Mouse (Mus musculus) cerebellum, postnatal 25 days (tissue): ENCODE data around the gene Tnk1.

Experiments
- DNase-seq, 2 experiments: peaks; one replicate each; pipeline ENCODE4 v3.0.0; 2021; ENCODE audit warnings: mixed read lengths in 2 of 2

The Tnk1 gene

DNA sequence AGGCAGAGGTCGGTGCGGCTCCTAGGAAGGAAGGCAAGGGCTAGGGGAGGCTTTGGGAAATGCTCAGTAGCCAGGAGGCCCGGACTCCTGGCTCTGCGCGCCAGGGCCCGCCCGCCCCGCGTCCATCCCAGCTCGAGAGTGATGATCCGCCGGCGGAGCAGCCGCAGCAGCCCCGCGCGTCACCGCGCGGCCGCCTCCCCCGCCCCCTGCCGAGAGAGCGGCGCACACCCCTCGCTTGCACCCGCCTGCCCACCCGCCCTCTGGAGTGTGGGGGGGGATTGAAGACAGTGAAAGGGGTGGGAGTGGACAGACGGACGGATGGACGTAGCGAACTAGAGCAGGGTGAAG is 21.0 kb downstream of the Tnk1 start, which contains the start of gene Nlgn2:
TSS of gene Nlgn2 (minus strand) at position 181 of the 348 bp plus-strand sequence.
- peak in 1 of 2 experiments; percentile 93 for DNase-seq

DNA sequence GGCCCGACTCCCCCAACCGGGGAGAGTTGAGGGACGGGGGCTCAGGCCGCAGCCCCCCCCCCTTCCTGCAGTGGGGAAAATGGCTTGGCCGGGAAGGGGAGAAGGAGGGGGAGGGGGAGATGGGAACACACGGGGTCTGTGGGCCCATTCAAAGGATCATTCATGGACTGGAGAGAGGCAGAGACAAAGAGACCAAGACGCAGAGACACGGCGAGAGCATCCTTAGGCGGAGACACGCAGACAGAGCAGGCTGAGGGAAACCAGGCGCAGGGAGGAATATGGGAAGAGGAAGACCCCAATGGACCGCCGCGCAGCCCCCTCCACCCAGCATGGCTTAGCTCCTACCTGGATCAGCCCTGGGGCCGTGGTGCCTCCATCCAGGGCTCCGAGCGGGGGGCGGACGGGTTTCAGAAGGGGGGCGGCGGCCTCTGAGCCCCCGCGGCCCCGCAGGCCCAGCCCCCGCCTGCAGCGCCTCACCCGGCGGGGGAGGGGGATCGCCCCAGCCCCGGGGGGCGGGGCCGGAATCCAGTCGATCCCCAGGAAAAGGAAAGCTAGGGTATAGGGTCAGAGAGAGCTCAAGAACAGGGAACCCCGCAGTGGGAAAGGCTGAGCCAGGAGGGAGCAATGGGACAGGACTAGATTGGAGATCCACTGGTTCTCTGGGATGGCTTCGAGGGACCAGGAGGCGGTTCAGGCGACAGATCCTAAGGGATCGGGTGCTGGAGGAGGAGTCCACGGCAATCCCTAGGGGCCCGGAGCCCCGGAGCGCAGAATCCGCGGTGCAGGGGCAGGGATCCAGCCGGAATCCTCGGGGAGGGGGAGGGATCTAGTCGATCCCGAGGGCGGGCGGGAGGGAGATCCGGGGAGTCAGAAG is 21.6 kb downstream of the Tnk1 start:
- peak in 1 of 2 experiments; percentile 71 for DNase-seq

DNA sequence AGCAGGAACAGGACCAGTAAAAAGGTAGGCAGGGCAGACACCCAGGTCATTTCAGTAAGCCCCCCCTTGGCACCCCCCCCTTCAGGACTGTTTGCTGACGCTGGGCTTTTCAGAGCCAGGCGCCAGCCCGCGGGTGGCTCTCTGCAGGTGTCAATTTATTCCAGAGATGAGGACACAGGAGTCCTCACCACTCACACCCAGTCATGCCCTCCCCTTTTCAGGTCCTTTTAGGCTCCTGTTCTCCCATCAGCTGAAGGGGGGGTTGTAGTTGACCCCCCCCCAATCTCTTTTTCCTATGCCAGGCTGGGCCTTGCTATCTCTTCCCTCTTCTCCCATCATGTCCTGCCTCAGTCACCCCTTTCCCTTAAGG is 22.6 kb downstream of the Tnk1 start:
- DNase-seq = peak in 1 of 2 experiments; percentile 51

- DNase-seq = no peak
Observed at GRCm38 (mm10) chr11:69835326-69835965, 23.1 kb downstream of the Tnk1 start.

DNA sequence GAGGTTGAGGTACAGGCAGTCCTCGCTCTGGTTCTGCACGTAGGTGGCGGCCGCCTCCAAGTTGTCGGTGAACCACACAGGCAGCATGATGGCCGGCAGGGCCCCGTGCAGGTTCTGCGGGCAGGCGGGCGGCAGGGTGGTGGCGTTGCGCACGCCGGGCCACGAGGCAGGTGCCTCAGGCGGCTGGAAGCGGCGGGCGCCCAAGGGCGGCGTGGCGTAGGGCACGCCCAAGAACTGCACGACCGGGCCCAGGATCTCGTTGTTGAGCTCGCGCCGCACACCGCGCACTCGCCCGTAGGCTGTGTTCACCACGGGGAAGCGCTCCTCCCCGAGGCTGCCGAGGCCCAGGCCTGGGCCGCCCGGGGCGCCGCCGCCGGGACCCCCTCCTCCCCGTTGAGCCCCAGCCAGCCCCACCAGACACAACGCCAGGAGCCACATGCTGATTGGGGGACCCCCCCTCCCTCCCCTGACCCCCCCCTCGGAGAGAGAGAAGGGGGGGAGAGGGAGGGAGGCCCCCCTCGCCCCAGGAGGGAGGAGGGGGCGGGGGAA is 24.5 kb downstream of the Tnk1 start:
- DNase-seq = peak; percentile 50 to 60

- DNase-seq = no peak
Observed at GRCm38 (mm10) chr11:69833554-69833953, 25.0 kb downstream of the Tnk1 start.

GRCm38 (mm10) chr11:69828832-69829231 is 29.7 kb downstream of the Tnk1 start:
- peak in 1 of 2 experiments; percentile 35 for DNase-seq

- peak; percentile 31 to 49 for DNase-seq
Observed at GRCm38 (mm10) chr11:69823456-69823855, 35.1 kb downstream of the Tnk1 start.

DNA sequence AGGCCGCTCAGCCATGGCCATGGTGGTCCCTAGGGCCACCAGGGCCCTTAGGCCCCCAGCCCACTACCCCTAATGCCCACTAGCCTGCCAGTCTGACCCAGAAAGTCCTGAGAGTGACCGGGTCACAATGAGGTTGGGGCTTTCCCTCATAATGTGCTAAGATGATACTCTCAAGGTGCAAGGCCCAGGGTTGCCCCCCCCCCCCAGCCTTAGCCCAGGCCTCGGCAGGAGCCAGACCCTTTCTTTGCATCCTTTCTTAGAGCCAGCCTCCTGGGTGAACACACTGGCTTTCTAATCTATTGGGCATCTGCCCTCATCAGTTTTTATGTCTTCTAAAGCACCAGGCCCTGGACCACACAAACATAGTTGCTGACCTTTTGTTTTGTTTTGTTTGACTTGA is 36.5 kb downstream of the Tnk1 start, which contains the start of gene Spem1:
TSS of gene Spem1 (minus strand) at position 101 of the 400 bp plus-strand sequence.
- no peak for DNase-seq

DNA sequence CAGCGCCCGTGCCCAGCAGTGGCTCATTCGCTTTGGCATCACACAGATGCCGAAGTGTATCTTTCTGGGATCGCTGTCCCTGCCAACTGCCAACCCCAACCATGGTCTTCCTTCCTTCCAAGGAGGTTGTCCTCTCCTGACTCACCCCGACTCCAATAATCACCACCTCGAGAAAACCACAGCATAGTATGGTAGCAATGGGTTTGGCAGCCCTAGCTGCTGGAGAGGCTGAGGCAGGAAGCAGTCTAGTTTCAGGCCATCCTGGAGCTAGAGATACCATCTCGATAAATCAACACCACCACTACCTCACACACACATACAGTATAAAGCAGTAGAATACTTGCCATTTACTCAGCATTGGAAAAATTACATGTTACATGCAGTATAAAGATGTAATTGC is 39.7 kb downstream of the Tnk1 start:
- no peak for DNase-seq

- no peak for DNase-seq
Observed at GRCm38 (mm10) chr11:69818365-69818764, 40.2 kb downstream of the Tnk1 start, which contains the start of gene Spem2. Gene Spem2, minus strand, starts transcription at chr11:69818465.

DNA sequence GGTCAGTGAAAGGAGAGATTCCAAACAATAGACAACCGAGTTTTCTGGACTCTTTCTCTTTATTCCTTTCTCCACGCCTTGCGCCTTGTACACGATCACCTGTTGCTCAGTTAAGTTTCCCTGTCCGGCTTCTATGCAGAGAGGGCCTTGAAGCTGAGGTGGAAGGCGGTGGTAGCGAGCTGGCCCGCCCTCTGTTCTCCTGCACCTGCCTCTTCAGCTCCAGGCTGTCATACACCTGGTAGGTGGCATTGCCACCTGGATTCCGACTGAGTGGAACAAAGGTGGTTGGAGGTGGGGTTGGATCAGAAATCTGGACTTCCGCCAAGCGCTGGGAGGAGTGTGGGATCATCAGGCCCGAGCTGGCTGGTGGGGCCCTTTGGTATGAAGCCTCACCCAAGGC is 42.0 kb downstream of the Tnk1 start:
- DNase-seq = no peak

DNA sequence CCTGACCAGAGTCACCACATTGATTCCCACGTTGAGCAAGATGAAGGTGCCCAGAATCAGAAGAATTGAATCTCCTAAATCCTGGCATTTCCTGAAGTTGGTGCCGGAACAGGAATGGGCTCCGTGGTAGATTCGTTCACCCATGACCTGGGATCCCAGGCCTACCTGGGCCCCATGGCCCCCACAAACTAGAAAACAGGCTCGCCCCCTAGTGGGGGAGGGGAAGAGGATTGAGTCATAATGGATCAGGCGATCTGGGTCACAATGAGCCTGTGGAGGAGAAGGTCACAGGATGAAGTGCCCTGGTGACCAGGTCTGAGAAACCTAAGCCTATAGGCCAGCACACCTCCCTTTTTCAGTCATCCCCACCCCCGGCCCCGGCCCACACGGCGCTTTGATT is 43.4 kb downstream of the Tnk1 start, which contains the start of gene Gm39566:
TSS of gene Gm39566 (minus strand) at position 144 of the 400 bp plus-strand sequence.
- no peak for DNase-seq

GRCm38 (mm10) chr11:69810280-69810679 is 48.2 kb downstream of the Tnk1 start:
- DNase-seq = no peak

- DNase-seq = no peak
Observed at GRCm38 (mm10) chr11:69807641-69808040, 50.9 kb downstream of the Tnk1 start.

DNA sequence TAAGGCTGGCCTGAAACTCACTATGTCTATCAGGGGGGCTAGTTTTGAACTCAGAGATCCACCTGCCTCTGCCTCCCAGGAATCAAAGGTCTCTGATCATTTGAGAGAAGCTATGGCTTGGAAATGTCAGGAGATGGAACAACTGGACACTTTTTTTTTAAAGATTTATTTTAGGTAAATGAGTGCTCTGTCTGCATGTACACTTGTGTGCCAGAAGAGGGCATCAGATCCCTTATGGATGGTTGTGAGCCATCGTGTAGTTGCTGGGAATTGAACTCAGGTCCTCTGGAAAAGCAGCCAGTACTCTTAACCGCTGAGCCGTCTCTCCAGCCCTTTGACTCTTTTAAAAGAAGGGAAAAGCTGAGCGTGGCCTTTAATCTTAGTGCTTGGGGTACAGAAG is 52.2 kb downstream of the Tnk1 start:
- no peak for DNase-seq

DNA sequence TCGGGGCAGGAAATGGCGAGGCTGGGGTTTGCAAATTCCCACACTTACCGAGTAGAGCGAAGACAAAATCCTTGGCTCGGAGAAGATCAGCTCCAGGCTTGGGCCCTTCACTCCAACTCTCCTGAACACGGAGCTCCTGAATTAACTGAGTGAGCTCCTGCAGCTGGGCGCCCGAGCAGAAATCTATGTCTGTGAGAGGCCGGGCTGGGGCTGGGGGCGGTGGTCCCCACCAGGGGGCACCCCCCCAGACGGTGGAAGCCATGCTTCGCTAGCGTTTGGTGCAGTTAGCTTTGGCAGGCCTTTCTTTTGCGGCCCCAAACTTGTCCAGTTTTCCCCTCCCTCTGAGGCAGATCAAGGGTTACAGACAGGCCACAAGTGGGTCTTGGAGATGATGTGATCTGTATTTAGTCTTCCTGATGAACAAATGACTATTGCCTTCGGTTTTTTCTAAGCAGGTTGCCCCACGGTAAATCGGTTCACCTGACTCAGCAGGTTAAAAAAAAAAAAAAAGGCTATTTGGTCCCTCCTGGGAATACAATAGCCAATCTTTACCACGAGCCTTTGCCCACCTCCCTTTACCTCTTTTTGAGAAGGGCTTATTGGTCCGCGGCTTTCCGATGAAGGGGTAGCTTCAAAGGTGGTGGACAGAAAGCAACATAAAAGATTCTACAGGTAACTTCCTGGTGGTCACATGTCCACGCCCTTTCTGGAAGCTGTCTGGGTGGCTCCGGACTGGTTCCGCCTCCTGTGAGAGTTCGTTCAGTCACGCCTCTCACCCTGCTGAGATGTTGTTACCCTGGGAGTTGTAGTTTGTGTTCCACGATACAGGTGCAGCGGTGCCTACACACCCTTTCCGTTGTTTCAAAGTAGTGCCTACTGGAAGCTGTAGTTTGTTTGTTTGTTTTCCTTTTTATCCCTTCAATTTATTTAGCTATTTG is 53.3 kb downstream of the Tnk1 start, which contains the start of gene Tmem102:
TSS of gene Tmem102 (minus strand) at position 653 of the 938 bp plus-strand sequence.
- no peak for DNase-seq

DNA sequence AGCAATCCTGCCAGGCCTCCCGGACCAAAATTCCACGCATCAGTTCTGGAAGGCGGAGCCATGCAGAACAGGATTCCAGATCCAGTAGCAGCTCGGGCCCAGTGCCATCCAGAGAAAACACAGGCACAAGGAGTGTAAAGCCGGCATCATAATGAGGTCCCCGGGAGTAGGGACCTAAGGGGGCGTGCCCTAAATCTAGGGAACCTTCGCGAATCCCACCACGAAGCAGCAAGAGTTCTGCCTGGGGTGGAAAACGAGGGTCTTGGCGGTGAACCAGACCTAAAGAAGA is 53.9 kb downstream of the Tnk1 start:
- no peak for DNase-seq

- DNase-seq = peak; percentile 69 to 77
Observed at GRCm38 (mm10) chr11:69803786-69804651, 54.5 kb downstream of the Tnk1 start.

GRCm38 (mm10) chr11:69803328-69803727 is 55.2 kb downstream of the Tnk1 start:
- no peak for DNase-seq

GRCm38 (mm10) chr11:69802648-69803105 is 55.9 kb downstream of the Tnk1 start:
- peak; percentile 75 to 83 for DNase-seq
